Mouse (Mus musculus) brain, embryonic 14.5 days (tissue): ENCODE results near the gene Cpne6. TPM values are rescaled to one million over a fixed set of nuclear protein-coding genes. Genes with fewer than 3 reads are reported as not detected.

Source experiments
- DNase-seq: peaks from one replicate; pipeline ENCODE4 v3.0.0-alpha.2; 2011; ENCODE audit warnings: low read depth
- CTCF ChIP-seq: fragments of 200-500 bp; IDR thresholded peaks from 2 replicates; pipeline ENCODE4 v1.5.1; 2012; ENCODE audit warnings: inconsistent platforms, mild to moderate bottlenecking, moderate library complexity, borderline replicate concordance; ENCODE audit not compliant: insufficient read depth, insufficient read length; ENCODE audit errors: extremely low read depth
- POLR2A ChIP-seq: fragments of 200-500 bp; IDR thresholded peaks from 2 replicates; pipeline ENCODE4 v1.6.1; 2012; ENCODE audit warnings: mild to moderate bottlenecking, inconsistent platforms, borderline replicate concordance; ENCODE audit not compliant: poor library complexity, insufficient read depth, insufficient read length, severe bottlenecking; ENCODE audit errors: extremely low read depth
- polyA plus RNA-seq: library from polyadenylated mRNA; depleted of rRNA; stranded (reverse); fragments of >200 nt; gene quantifications from 2 replicates; pipeline ENCODE4 v1.2.3, GENCODE M21; 2012; rRNA removed

Cpne6 gene
- 6.7 and 9.5 TPM in 2 replicates for polyA plus RNA-seq

DNA sequence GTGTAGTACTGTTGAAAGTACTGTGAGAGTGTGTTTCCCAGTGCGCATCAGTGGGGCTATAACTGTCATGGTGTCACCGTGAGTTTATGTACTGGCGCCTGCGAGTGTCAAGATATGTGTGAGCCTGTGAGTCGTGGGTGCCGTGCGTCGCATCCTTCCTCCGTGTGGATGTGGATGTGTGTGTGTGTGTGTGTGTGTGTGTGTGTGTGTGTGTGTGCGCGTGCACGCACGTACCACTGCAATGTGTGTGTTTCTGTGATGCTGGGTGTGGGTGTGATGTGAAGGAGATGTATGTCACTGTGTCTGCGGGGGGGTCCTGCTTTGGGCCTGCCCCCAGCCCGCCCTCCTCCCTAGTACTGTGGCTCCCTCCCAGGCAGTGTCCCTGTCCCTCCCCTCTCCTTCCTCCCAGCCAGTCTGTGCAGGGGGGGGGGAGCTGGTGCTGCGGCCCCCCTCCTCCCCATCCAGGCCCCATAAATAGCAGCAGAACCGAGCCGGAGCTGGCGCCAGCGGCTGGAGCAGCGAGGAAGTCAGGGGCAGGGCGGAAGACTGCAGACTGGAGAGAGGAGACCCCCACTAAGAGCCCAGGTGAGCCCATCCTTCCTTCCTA lies at the start of gene Cpne6:
Gene Cpne6, plus strand, starts transcription at position 321 of the 607 bp plus-strand sequence.
- TF ChIP-seq POLR2A (no peak), CTCF (no peak)
- DNase-seq = peak; percentile 22

DNA sequence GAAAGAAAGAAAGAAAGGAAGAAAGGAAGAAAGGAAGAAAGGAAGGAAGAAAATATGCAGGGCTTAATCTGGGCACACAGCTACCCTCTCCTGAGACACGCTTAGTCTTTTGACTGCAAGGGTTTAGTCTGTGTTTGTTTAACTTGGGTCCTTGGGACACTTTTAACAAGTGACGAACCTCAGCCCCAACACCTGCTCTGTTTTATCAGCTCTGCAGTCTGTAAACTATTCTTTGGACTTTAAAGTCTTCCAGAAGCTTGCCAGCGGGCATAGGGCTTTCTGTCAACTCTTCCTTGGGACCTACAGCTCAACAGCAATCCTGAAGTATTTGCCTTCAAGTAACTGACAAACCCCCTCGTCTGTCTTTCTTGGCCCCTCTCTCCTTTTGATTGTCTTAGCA lies 48.5 kb upstream of the Cpne6 start:
- DNase-seq = no peak
- no peak for TF ChIP-seq CTCF
- TF ChIP-seq POLR2A = no peak

GRCm38 (mm10) chr14:55466481-55466880 lies 43.8 kb upstream of the Cpne6 start:
- DNase-seq = no peak
- TF ChIP-seq CTCF (no peak), POLR2A (no peak)

GRCm38 (mm10) chr14:55467108-55467507 lies 43.1 kb upstream of the Cpne6 start:
- TF ChIP-seq POLR2A (no peak), CTCF (no peak)
- DNase-seq = no peak

- DNase-seq = no peak
- TF ChIP-seq POLR2A (no peak), CTCF (no peak)
Observed at GRCm38 (mm10) chr14:55468301-55468741, 41.9 kb upstream of the Cpne6 start.

- no peak for DNase-seq
Observed at GRCm38 (mm10) chr14:55469041-55469440, 41.2 kb upstream of the Cpne6 start.

DNA sequence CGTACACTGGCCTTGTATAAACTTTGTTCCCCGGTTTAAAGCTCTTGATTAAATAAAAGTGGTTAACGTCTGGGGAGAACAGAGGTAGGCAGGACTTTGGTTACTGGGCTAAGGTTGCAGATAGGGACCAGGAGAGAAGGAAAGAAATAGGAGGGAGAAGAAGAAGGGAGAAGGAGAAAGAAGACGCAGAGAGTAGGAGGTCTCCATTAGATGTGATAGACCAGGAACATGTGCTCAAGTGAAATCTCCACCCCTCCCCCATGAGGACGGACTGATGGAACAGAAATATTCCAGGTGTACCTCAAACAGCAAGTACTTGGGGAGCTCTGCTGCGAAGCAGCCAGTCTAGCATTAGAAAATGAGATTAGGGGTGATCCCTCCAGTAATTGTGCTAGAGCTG lies 40.4 kb upstream of the Cpne6 start:
- no peak for DNase-seq
- TF ChIP-seq POLR2A (no peak), CTCF (no peak)

More at GRCm38 (mm10) chr14:55469041-55469440, 41.2 kb upstream of the Cpne6 start:
- TF ChIP-seq POLR2A (no peak), CTCF (no peak)

DNA sequence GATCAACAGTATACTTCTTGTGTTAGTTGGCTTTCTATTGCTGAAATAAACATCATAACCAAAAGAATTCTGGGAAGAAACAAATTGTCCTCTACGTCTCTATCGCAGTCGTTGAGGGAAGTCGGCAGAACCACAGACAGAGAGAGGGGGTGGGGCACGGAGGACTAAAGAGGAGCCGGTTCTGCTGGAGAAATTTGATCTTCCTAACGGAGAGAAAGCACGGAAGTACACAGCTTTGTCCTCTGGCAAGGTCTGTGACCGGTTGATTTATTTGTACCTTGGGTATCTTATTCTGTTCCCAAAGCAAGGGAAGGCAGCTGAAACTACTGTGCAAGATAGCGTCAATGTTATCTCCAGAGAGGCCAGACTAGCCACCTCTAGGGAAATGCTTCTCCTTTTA lies 39.4 kb upstream of the Cpne6 start:
- no peak for TF ChIP-seq CTCF
- no peak for TF ChIP-seq POLR2A
- DNase-seq = no peak

DNA sequence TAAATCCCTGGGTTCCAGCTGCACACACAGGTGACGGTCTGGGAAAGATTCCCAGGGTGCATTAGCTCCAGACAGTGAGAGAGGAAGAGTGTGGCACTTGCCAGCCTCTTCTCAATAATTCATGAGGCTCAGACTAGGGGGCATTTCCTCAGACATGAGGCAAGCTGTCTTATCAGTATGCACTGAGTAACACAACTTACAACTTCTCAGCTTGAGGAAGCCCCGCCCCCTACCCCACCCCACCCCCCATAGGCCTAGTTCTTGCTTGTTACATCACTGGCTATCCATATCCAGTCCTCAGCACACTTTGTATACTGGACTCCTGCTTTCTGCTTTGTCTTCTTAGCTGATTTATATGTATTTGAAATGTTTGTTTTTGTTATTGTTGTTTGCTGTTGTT lies 34.6 kb upstream of the Cpne6 start:
- TF ChIP-seq POLR2A = no peak
- TF ChIP-seq CTCF = no peak
- no peak for DNase-seq

GRCm38 (mm10) chr14:55477421-55477820 lies 32.8 kb upstream of the Cpne6 start:
- TF ChIP-seq POLR2A (no peak), CTCF (no peak)
- no peak for DNase-seq

GRCm38 (mm10) chr14:55477829-55478228 lies 32.4 kb upstream of the Cpne6 start:
- TF ChIP-seq CTCF (no peak), POLR2A (no peak)
- no peak for DNase-seq

GRCm38 (mm10) chr14:55478651-55479599 lies 31.3 kb upstream of the Cpne6 start, which contains the start of gene Dhrs4:
Gene Dhrs4 (plus strand): TSS chr14:55478758.
- TF ChIP-seq CTCF (peak; percentile 68), POLR2A (peak; percentile 48; the same call in 1 of the 2 replicates)
- DNase-seq = peak; percentile 91

- no peak for DNase-seq
- TF ChIP-seq CTCF (no peak), POLR2A (no peak)
Observed at GRCm38 (mm10) chr14:55479629-55480028, 30.6 kb upstream of the Cpne6 start.

- TF ChIP-seq CTCF (no peak), POLR2A (no peak)
- peak; percentile 92 for DNase-seq
Observed at GRCm38 (mm10) chr14:55484430-55485085, 25.7 kb upstream of the Cpne6 start.

DNA sequence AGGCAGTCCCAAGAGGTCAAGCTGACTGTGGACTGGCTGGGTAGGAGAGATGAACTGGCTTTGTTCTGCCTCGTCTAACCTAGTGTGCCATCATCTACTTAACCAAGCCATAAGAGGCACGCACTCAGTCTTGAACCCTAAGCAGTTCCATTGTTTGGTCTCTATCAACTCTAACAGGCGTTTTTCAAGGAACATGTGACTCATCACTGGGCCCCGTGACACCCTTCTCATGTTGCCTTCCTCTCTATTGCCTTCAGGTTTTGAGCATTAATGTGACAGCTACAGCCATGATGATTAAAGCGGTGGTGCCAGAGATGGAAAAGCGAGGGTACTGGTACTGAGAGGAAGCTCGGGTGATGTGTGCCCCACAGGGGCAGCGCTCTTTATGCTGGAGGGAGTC lies 23.4 kb upstream of the Cpne6 start:
- DNase-seq = no peak
- TF ChIP-seq CTCF (no peak), POLR2A (no peak)
